Mouse (Mus musculus): ENCODE measurements around the gene Prkcq. TPM values are rescaled to one million over a fixed set of nuclear protein-coding genes. Genes with fewer than 3 reads are reported as not detected.
A peak's percentile ranks its signal among the peaks of the same experiment; 100 is the strongest.
"Not testable (repeated sequence)": the region's sequence is repeated elsewhere in the genome, so short reads cannot be mapped to it uniquely, and the experiment has no call there.

Gene Prkcq
- polyA plus RNA-seq, 2 experiments from 2014 or later: 134 to 151 TPM

DNA sequence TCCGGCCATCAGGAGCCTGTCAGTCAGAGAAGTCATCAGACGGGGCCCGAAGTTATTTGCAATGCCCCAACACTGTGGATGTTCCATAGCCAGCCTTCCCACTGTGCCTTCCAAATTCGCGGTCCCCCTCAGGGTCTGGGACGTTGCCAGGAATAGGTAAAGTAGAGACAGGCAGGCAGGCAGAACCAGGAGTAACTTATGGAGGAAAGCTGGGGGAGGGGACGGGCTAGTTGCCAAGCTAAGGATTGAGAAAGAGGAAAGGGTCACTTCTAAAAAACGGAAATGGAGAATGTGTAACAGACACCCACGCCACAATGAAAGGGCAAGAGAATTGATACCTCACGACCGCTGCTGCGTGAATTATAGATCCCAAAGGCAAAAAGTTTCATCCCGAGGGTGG is 121.2 kb downstream of the Prkcq start:
- no peak for ATAC-seq

DNA sequence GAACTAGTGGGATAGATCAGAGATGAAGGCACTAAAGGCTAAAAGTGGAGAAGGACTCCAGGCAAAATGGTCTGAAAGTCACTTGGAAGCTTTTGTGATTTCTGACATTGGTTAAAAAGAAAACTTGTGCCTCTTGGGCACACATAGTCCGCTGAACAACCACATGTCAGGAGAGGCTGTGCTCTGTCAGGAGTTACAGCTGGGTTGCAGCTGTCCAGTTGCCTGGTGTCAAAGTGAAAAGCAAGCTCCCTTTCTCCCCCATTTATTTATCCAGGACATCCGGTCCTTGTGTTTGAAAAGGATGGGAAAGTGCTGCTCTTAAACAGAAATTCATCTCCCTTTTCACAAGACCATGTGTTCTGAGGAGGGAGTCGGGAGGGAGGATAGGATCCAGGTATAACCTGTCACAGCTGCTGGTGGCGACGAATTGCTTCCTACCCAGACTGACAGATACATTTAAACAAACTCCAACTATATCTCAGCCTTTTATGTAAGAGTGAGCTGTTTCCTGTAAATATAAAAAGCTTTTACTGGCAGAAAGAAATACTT is 122.8 kb downstream of the Prkcq start:
- ATAC-seq: no peak

GRCm38 (mm10) chr2:11298811-11299210 is 126.9 kb downstream of the Prkcq start:
- no peak for ATAC-seq

- no peak for ATAC-seq
Measured at GRCm38 (mm10) chr2:11299366-11299765, 127.5 kb downstream of the Prkcq start.

DNA sequence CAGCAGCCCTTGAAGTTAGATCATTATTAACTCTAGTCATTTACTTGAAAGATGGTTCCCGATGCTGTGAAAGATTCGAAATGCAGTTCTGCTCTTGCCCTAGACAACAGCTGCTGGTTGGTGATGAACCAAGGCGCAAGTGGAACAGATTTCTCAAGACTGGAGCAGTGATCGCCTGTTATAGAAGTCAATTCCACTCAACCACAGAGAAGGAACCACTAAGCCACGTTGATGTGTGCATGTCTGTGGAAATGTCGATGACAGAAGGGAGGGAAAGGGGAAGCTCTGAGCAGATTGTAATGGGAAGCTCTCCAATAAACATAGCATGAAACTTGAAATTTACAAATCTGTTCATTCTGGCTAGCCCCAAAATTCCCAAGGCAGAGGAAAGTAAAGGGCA is 128.5 kb downstream of the Prkcq start:
- no peak for ATAC-seq

DNA sequence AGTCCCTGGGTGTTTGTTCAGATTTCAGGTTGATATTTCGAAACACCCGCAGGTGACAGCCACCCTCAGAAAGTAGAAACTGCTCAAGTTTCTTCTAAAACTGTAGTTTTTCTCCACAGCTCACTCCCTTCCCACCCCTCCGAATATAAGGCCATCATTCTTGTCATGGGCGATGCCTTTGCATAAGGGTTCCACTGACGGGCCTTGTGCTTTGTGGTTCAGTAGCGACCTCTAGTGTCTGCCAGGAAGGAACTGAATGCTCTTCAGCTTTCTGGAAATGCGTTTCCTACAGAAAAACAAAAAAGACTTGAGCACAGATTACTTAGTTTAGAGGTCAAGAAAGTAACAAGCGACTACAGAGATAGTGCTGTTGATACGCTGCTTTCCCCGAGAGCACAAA is 148.3 kb downstream of the Prkcq start:
- peak; percentile 92 for ATAC-seq

DNA sequence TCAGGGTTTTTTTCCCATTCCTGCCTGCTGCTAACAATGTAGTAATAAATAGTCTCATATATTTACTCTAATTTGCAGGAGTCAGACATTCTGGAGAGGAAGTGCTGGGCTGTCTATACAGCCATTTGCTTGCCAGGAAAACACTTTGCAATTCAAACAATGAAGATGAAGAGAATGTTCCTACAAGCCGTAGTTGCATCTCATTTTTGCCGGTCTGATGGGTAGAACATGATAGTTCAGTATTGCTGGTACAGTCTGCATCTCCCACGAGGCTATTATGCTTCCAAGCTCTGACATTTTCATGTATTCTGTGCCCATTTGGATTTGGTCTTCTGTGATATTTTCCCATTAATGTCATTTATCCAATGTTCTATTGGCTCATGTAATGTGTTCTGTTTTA is 150.5 kb downstream of the Prkcq start:
- no peak for ATAC-seq

GRCm38 (mm10) chr2:11327280-11327679 is 155.4 kb downstream of the Prkcq start:
- ATAC-seq: no peak

DNA sequence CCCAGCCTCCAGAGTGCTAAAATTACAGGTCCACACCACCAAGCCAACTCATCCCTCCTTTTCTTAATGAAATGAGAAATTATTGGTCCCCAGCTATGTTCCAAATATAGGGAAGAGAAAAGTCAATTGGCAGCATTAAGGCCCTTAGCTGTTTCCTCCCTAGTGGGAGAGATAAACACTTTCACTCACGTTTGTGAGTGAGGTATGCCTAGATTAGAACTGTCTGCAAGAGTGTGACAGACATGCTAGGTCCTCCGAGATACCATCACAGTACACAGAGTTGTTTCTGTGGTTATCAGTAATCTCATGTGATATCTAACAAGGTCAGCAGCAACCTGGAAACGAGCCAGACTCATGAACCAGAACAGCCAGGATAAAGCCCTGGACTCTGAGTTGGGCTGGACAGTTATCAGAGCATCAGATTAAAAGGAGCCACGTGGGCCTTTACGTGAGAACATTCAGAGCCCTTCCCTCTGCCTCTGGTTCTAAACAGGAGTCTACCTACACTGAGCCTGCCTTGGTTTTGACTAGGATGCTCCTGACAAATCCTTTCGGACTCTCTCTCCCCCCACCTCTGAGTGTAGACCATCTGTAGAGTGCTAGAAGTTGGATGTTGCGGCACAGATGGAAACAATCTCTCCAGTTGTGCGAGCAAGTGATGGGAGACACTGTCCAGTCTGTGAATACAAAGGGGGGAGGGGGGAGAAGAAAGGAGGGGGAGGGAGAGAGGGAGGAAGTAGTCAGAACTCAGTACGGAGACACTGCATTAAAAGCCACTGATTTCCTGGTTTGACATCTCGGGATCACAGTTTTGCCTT is 157.7 kb downstream of the Prkcq start:
- ATAC-seq: no peak

DNA sequence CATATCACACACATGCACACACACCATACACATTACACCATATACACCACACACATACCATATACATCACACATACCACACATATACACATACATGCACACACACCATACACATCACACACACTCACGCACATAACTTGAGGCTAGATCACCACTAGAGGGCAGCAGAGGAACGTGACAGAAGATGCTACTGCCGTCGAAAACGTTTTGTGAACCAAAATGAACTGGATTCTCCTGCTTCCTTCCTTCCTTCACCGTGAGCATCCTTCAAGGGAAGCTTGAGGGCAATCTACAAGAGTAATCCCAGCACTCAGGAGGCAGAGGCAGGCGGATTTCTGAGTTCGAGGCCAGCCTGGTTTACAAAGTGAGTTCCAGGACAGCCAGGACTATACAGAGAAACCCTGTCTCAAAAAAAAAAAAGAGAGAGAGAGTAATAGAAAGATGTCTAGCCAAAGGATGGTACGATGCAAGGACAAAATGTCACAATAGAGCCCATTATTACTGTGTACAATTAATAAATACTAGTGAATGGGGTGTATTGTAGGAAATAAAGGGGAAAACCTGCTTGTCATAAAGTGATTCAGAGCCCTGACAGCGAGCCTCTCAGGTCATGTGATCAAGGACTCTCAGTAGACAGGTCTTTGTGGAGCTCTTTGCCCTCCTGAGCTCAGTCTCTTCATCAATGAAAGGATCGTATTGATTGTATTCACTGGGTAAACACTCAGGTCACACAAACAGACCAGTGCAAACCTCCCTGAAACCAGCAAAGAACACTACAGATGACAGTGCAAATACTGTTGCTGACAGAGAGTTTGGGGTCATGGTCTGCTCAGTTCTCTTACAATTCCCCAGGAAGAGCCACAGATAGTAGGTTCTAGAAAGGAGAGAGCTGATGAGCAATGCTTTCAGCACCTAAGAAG is 159.9 kb downstream of the Prkcq start:
- peak; percentile 80 for ATAC-seq

DNA sequence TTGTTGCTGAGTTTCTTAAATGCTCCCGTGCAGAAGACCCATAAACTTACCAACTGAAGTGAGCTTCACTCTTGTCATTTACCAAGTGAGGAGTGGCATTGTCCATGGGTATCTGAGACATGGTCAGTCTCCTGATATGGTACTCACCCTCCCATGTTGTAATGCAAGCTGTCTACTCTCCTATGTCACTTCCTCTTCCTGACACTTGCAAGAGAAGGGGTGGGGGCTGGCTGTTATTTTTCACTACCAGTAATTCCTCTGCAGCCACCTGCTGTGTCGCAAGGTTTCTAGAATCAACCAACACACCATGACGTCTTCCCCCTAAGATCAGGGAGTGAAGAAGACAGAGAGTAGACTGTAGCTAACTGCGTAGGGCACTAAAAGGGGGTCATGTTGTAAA is 160.6 kb downstream of the Prkcq start:
- peak; percentile 60 for ATAC-seq

GRCm38 (mm10) chr2:11333301-11334017 is 161.6 kb downstream of the Prkcq start:
- peak; percentile 28 for ATAC-seq

DNA sequence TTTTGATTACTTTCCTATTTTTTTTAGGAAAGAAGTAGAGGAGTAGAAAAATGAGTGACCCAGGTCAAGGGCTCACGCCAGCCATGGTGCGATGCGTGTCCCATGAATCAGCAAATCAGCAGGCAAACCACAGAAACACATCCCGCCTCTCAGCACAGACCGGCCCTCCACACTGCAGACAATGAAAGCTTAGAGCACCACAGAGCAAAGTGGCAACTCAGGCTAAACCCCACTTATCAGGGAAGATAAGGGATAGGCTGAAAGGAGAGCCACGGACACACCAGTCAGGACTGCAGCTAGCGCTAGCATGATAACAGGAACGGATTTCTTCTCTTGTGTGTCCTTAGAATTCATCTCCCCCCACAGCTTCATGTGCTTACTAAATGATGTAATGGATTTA is 164.4 kb downstream of the Prkcq start:
- no peak for ATAC-seq

DNA sequence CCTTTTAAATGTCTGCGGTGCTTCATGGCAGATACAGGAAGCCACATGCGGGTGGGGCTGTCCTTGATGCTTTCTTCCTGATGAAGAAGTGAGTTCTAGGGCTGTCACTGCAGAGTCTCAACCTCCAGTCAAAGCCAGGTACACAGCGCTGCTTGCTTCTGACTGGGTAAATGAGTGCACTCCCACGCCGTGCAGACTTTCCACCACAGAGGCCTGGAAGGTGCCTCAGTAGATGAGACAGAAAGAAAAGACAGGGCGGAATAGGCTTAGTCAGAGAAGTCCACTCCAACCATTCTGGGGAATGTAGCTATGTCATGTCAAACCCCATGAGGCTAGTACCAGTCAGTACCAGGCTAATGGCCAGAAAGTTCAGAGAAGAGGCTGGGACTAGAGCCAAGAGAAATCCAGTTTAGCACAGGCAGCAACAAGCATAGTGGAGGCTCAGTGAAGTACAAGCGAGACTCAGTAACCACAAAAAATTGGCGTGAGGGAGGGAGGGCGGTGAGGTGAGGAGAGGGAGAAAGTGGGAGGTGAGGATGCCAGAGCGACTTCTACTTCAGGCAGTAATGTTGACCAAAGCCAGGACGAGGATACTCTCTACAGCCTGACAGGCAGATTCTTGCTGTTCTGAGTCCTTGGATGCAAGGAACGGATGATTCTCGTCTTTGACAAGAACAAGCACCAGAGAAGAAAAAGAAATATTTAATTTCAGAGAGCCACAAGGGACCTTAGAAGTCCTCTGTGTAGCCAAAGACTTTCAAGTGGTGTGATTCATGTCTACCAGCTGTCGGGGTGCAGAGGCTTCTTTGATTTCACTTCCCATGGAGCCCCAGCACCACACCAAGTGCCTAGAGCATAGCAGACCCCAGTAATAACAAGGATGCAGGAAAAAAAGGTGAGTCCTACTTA is 167.3 kb downstream of the Prkcq start:
- peak; percentile 92 for ATAC-seq

DNA sequence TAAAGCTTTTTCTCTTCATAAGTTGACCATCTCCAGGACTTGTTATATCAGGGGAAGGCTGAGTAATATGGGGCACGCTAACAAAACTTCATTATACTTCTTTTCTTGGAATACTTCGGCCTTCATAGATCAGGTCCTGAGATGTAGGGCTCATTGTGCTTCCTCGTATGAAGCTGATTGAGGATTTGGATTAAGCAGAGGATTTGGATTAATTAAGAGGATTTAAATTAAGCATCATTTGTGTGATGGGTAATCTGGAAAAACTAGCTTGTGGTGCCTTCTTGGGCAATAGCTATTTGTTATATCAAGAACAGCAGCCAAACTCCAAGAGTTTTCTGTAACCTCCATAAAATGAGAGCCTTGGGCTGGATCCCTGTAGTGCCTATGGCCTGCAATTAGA is 172.8 kb downstream of the Prkcq start:
- no peak for ATAC-seq

- not testable (repeated sequence) for ATAC-seq
Measured at GRCm38 (mm10) chr2:11346419-11346818, 174.5 kb downstream of the Prkcq start.

DNA sequence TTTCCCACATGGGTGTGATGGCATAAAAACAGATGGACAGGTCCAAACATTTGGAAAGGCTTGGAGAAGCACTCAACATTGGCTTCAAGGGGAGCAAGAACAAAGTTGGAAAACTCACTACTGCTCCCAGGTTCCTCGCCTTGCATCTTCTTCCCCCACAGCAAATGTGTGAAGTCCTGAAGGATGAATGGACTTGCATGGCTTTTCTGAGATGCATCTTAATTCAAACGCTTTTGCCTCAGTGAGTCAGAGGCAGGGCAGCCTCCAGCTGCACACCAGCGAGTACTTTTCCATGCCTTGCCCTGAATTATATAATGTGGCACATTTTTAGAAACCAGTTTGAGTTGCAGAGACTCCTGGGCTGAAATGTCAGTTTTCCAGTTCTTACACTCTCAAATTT is 175.9 kb downstream of the Prkcq start:
- ATAC-seq: no peak
